Comparison of ENCODE assay signal across 11 mouse cellular contexts in genomic region chr4:118273998-118274397, GRCm38 (mm10). TPM values are rescaled to one million over a fixed set of nuclear protein-coding genes. Genes with fewer than 3 reads are reported as not detected.
A peak's percentile ranks its signal among the peaks of the same experiment; 100 is the strongest.
DNase-seq lines count a peak whose midpoint lies in the region; ATAC-seq and TF ChIP-seq lines count a peak whose summit lies in the region.
"Had no signal": no experiment of that assay in that cellular context is flagged by ENCODE, and none has a peak within 500 bp of the region (broad histone marks: within the 10 kb centered on the region; RNA-seq: fewer than 3 reads in every experiment).

No protein-coding gene starts in this region.

- no peak overlapping the region for H3K4me3 ChIP-seq in kidney, postnatal 0 days (replicated peaks; ENCODE audit: low read depth, low read length)
- H3K4me3 ChIP-seq in forebrain, embryonic 14.5 days (ENCODE audit: low read depth, low read length) = no peak overlapping the region
- H3K4me3 ChIP-seq in liver, embryonic 15.5 days (replicated peaks) = no peak overlapping the region
- no peak overlapping the region for H3K4me3 ChIP-seq in neural tube, embryonic 15.5 days (replicated peaks)

- peaks cover 57% of the 10 kb centered on the region for H3K4me1 ChIP-seq in kidney, postnatal 0 days (replicated peaks; ENCODE audit: insufficient read depth, low read length)
- peaks cover 54% of the 10 kb centered on the region for H3K4me1 ChIP-seq in forebrain, embryonic 14.5 days (ENCODE audit: control insufficient read depth, insufficient read depth, low read length)
- peaks cover 54% of the 10 kb centered on the region for H3K4me1 ChIP-seq in liver, embryonic 15.5 days (replicated peaks)
- H3K4me1 ChIP-seq in neural tube, embryonic 15.5 days = peaks cover 72% of the 10 kb centered on the region

- peak overlapping the region; percentile 91 for H3K27ac ChIP-seq in kidney, postnatal 0 days
- peak overlapping the region; percentile 35; the same call in 1 of the 2 replicates for H3K27ac ChIP-seq in forebrain, embryonic 14.5 days (ENCODE audit: low read depth, low read length)
- H3K27ac ChIP-seq in liver, embryonic 15.5 days (replicated peaks) = 0 out of 2 replicates have a peak overlapping the region, but pooled peaks have one; percentile 2
- peak overlapping the region; percentile 63; the same call in 1 of the 2 replicates for H3K27ac ChIP-seq in neural tube, embryonic 15.5 days (replicated peaks)
- H3K27ac ChIP-seq: macrophage had no signal

- peaks cover 3% of the 10 kb centered on the region for H3K36me3 ChIP-seq in kidney, postnatal 0 days (ENCODE audit: insufficient read depth, low read length)
- H3K36me3 ChIP-seq in forebrain, embryonic 14.5 days (ENCODE audit: control insufficient read depth, insufficient read depth, low read length) = peaks cover 35% of the 10 kb centered on the region
- peaks cover 7% of the 10 kb centered on the region; the same call in 1 of the 2 replicates for H3K36me3 ChIP-seq in liver, embryonic 15.5 days (replicated peaks)
- peaks cover 23% of the 10 kb centered on the region for H3K36me3 ChIP-seq in neural tube, embryonic 15.5 days

- no peak for ATAC-seq in kidney, postnatal 0 days (replicated peaks; ENCODE audit: low FRiP score, low read depth)
- ATAC-seq in forebrain, embryonic 14.5 days = no peak
- ATAC-seq in liver, embryonic 15.5 days (ENCODE audit: insufficient read depth) = 0 out of 2 replicates have a peak, but pooled peaks have one; percentile 4
- no peak for ATAC-seq in neural tube, embryonic 15.5 days (ENCODE audit: low FRiP score)
- ATAC-seq in frontal cortex, adult (ENCODE audit: low TSS enrichment) = no peak

- TF ChIP-seq CTCF in kidney, postnatal 0 days (IDR thresholded peaks at IDR 0.05; ENCODE audit: low read depth) = no peak

- no peak overlapping the region for H3K9ac ChIP-seq in kidney, postnatal 0 days (ENCODE audit: low read depth, low read length)
- no peak overlapping the region; the same call in 1 of the 2 replicates for H3K9ac ChIP-seq in forebrain, embryonic 14.5 days (ENCODE audit: low read length)
- no peak overlapping the region for H3K9ac ChIP-seq in liver, embryonic 15.5 days
- H3K9ac ChIP-seq in neural tube, embryonic 15.5 days (replicated peaks) = no peak overlapping the region

- H3K27me3 ChIP-seq in kidney, postnatal 0 days (ENCODE audit: insufficient read depth, low read length) = no peaks in the 10 kb centered on the region
- H3K27me3 ChIP-seq in forebrain, embryonic 14.5 days (replicated peaks; ENCODE audit: control insufficient read depth, insufficient read depth, low read length) = no peaks in the 10 kb centered on the region
- H3K27me3 ChIP-seq in liver, embryonic 15.5 days = no peaks in the 10 kb centered on the region
- no peaks in the 10 kb centered on the region for H3K27me3 ChIP-seq in neural tube, embryonic 15.5 days (replicated peaks)

- H3K9me3 ChIP-seq in kidney, postnatal 0 days (replicated peaks; ENCODE audit: low read length) = no peaks in the 10 kb centered on the region
- H3K9me3 ChIP-seq in forebrain, embryonic 14.5 days (replicated peaks; ENCODE audit: control insufficient read depth, low read length) = no peaks in the 10 kb centered on the region
- no peaks in the 10 kb centered on the region for H3K9me3 ChIP-seq in liver, embryonic 15.5 days (replicated peaks)
- no peaks in the 10 kb centered on the region for H3K9me3 ChIP-seq in neural tube, embryonic 15.5 days (replicated peaks)

- WGBS in kidney, postnatal 0 days = 73% methylated on average over 8 of the region's 8 CpGs
- WGBS in forebrain, embryonic 14.5 days = 73% methylated on average over 8 of the region's 8 CpGs
- WGBS in liver, embryonic 15.5 days (ENCODE audit: insufficient replicate concordance) = 62% methylated on average over 8 of the region's 8 CpGs
- 75% methylated on average over 8 of the region's 8 CpGs for WGBS in neural tube, embryonic 15.5 days

- H3K4me2 ChIP-seq in kidney, postnatal 0 days (ENCODE audit: low read length) = no peak overlapping the region
- no peak overlapping the region for H3K4me2 ChIP-seq in forebrain, embryonic 14.5 days (ENCODE audit: low read length)
- no peak overlapping the region for H3K4me2 ChIP-seq in liver, embryonic 15.5 days
- no peak overlapping the region for H3K4me2 ChIP-seq in neural tube, embryonic 15.5 days

- DNase-seq in kidney, postnatal 0 days (ENCODE audit: low spot score) = no peak
- no peak for DNase-seq in kidney, postnatal 10 days
- DNase-seq in forebrain, embryonic 14.5 days (ENCODE audit: low spot score) = no peak
- no peak for DNase-seq in adrenal gland, postnatal 25 days
- DNase-seq in heart, adult 8-10 months (ENCODE audit: low spot score) = no peak
- DNase-seq: cerebellum, adult 11-12 months; thymus, adult 2 months had no signal

RNA-seq across cellular contexts. Expression of gene Ptprf, which starts 17.2 kb away (rescaled TPM):
- 34.0 and 37.6 TPM in 2 replicates for polyA plus RNA-seq in kidney, postnatal 0 days (2015; fragmentation: Nextera tagmentation; extraction: Ambion mirVana)
- polyA plus RNA-seq in forebrain, embryonic 14.5 days (2014; fragmentation: Nextera tagmentation; extraction: Ambion mirVana) = 42.0 and 50.2 TPM in 2 replicates
- polyA plus RNA-seq in liver, embryonic 15.5 days (2015; fragmentation: Nextera tagmentation; extraction: Ambion mirVana) = 9.8 and 12.7 TPM in 2 replicates
- 62.9 and 68.5 TPM in 2 replicates for polyA plus RNA-seq in neural tube, embryonic 15.5 days (2015; fragmentation: Nextera tagmentation; extraction: Ambion mirVana)
- total RNA-seq in adrenal gland, postnatal 25 days (2021) = 55.0 and 60.3 TPM in 2 replicates
- 1 to 10 TPM; 3.6 to 6.8 (median 4.6) TPM for total RNA-seq in heart, adult 8-10 months (2022)

Comparison
In these comparisons a context has a peak if more than half of its experiments do, and no peak if none do; other contexts are left out.
1. H3K27ac ChIP-seq: peak in every context shown above with its lines; median percentile 91 in kidney, postnatal 0 days; 63 in neural tube, embryonic 15.5 days; 35 in forebrain, embryonic 14.5 days; 2 in liver, embryonic 15.5 days.